Mouse (Mus musculus) left cerebral cortex, adult 11 months (tissue): ENCODE results near the gene Tmem177.

Source experiments
- DNase-seq: peaks from one replicate; pipeline ENCODE4 v3.0.0; 2022; ENCODE audit warnings: low spot score

Gene Tmem177

GRCm38 (mm10) chr1:119912953-119913814 is at the start of gene Tmem177:
Gene Tmem177 (minus strand): TSS chr1:119913208.
- DNase-seq: peak; percentile 79

- DNase-seq: no peak
Measured at GRCm38 (mm10) chr1:119959920-119960319, 46.9 kb upstream of the Tmem177 start.

DNA sequence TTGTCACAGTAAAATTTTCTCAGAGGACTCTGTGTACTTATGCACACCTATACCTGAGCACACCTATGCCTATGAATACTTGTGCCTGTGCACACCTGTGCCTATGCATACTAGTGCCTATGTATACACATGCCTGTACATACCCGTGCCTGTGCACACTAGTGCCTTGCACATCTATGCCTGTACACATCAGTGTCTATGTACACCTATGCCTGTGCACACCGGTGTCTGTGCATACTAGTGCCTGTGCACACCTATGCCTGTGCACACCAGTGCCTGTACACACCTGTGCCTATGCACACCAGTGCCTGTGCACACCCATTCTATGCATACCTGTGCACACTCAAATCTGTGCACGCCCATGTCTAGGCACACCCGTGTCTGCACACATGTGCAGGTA is 46.5 kb upstream of the Tmem177 start:
- no peak for DNase-seq

DNA sequence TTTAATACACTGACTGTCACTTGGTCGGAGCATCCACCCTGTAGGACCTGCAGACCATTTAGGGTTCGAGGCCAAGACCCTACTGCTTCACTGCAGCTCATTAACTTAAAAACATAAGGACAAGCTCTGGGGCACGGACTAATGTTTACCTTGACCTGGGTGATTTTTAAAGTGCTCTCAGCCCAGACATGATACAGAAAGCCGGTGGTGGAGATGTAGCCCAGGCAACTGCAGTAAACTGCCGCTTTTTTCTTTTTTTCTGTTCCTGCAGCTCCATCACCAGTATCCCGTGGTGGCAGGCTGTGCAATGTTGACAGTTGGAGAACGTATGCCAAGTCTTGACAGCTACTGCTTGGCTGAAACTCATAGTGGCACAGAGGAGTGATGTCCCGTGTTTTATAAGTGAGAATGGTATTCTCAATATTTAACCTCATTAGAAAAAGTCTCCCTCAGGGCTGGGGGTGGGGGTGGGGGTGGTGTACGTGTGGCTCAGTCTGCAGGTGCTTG is 44.8 kb upstream of the Tmem177 start:
- no peak for DNase-seq

DNA sequence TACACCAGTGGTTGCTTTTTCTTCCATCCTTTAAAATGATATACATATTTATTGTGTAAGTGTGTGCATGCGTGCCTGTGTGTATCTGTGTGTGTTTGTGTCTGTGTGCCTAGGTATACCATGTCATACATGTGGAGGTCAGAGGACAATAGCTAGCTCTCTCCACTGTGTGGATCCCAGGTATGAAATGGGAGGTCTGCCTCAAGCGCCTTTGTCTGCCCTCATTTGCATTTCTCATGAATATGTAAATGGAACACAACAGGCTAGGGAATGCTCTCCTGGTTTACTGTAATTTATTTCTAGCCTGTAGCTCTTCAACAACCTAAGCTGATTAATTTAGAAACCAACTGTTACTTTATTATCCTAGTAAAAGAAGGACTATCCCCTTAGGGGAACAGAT is 41.7 kb upstream of the Tmem177 start:
- no peak for DNase-seq

GRCm38 (mm10) chr1:119953456-119953855 is 40.4 kb upstream of the Tmem177 start:
- no peak for DNase-seq

GRCm38 (mm10) chr1:119950086-119950485 is 37.1 kb upstream of the Tmem177 start:
- no peak for DNase-seq

DNA sequence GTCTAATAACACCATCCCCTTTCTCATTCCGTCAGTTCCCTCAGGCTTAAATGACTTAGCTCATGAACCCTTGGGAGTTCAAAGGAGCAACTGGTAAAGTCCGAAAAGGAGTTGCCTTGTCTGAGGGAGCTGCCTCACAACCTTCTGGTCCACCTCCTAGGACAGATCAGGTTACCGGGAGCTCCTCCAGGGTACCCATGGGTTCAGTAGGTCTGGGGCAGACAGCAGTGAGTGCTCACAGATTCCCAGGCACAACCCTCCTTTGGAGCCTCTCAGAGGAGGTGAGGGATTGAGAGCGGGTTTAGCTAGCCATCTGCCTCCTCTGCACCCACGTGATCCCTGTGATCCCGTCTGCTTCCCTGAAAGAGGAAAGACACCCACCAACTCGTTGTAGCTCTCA is 23.9 kb upstream of the Tmem177 start:
- DNase-seq: no peak

- DNase-seq: no peak
Measured at GRCm38 (mm10) chr1:119931421-119932150, 18.6 kb upstream of the Tmem177 start.

GRCm38 (mm10) chr1:119929715-119930114 is 16.7 kb upstream of the Tmem177 start:
- DNase-seq: no peak

DNA sequence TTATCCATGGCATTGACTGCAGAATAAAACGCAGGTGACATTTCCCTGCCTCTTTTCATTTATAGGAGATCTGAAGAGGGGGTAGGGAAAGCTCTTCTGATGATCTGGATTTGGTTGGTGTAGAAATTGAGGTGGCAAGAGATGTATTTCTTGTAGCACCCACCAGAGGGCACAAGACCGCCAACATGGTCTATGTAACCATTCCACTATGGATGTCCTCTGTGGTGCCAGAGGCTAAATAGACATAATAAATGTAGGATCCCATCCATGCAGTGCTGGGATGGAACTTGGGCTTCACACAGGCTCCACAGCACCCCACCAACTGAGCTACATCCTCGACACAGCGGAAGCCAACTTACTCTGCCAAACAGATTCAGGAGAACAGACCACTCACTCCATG is 6.3 kb upstream of the Tmem177 start:
- no peak for DNase-seq

DNA sequence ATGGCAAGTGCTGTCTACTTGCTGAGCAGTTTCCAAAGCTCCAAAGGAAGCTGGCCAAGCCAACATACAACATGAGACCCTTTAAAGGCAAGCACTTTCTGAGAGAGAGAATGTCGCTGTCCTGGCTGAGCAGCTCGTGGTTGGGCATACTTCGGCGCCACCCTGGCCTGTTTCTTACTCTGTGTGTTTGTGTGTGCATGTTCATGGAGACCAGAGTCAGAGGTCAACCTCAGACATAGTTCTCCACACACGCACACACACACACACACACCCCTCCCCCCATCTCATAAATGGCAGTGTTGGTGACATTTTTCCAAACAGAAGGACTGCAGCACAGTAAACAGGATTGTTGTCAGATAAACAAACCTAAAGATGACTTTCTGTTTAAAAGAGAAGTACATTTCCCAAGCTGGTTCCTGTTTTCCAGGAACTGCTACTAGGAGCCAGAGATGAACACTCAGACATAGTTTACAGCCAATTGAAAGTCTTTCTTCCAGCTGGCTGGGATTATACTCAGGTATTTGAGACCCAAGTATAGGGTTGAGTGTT is 3.9 kb upstream of the Tmem177 start:
- no peak for DNase-seq

DNA sequence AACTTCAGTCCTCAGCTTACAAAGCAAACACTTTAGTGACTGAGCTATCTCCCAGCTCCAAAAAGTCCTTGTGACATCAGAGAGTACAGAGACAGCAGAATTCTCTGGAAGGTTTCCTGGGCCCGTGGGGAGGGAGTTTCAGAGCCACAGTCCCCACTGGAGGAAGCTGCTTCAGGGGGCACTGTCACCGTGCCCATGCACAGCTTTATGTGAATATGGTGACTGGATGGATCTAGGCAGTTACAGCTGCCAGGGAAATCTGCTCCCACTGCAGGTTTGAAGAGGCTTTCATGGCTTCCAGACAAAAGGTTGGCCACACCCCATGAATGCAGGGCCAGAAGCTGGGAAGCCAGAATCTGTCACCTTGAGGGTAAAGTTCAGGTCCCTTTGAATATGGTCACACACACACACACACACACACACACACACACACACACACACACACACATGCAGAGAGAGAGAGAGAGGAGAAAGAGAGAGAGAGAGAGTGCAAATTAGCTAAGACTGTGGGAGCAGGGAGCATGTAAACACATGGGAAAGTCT is 5.7 kb downstream of the Tmem177 start:
- no peak for DNase-seq

DNA sequence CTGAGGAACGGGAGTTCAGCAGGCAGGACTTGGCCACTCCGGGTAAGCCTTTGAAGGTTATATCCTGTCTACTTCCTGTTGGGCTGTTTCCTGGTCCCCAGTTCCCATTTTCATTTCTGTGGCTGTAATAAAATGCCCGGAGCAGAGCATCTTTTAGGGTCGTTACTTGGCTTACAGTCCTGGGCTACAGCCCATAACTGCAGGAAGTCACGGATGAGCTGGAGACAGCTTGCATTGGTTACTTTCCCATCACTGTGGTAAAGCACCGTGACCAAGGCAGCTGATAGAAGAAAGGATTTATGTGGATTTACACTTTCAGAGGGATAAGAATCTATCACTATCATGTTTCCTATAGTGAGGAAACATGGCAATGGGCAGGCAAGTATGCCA is 9.8 kb downstream of the Tmem177 start:
- DNase-seq: no peak

- no peak for DNase-seq
Measured at GRCm38 (mm10) chr1:119902551-119903230, 10.3 kb downstream of the Tmem177 start.

- no peak for DNase-seq
Measured at GRCm38 (mm10) chr1:119899195-119900123, 13.5 kb downstream of the Tmem177 start.

DNA sequence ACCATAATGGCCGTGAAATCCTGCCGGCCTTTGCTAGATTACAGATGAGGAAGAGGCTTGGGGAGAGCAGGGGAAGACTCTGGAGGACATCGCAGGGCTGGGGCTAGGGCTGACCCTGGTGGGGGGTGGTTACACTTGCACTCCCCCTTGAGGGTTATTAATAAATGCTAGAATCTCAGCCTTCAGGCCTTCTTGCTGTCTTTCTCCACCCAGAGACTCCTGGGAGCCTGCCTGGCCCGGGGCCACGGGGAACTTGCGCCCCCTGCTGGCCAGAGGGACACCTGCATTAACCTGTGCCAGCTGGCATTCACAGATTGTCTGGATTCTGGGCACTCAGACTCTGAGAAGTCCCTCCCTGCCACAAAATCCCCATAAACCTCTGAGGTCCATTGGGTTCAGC is 18.1 kb downstream of the Tmem177 start:
- no peak for DNase-seq

- DNase-seq: no peak
Measured at GRCm38 (mm10) chr1:119893600-119893999, 19.4 kb downstream of the Tmem177 start.

DNA sequence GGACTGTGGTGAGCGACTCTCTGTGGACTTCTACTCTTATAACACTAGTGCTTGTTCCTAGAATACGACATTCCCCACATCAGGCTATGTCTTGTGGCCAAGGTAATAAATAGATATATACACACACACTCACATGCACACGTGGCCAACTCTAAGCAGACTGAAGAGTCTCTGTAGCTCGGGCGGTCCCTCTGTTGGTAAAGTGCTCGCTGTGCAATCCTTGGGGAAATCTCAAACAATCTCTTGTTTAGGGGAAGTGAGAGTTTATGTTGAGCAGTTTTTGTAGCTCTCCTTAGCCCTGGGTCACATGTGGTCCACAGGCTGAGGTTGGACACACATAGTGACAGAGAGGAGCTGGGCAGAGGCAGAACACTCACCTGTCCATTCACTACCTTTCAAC is 20.1 kb downstream of the Tmem177 start:
- DNase-seq: no peak

- DNase-seq: no peak
Measured at GRCm38 (mm10) chr1:119891865-119892264, 21.1 kb downstream of the Tmem177 start.

DNA sequence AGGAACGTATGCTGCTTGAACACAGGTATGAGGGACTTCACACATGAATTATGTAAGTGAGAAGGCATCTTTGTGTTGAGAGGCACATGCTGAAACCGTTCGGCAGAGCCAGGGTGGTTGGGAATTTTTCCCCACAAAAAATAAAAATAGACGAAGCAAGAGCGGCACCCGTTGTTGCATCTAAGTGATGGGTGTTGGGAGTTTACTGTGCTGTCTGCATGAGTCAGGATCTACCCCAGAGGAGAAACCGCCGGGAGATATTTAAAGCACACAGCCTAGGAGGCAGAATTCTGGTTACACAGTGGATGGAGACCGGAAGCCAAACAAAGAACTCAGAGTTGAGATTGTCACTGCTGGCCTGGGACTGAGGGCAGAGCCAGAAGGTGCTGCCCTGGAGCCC is 21.9 kb downstream of the Tmem177 start:
- peak; percentile 51 for DNase-seq
